Mouse (Mus musculus): ENCODE measurements around the gene Gm44503. TPM values are rescaled to one million over a fixed set of nuclear protein-coding genes. Genes with fewer than 3 reads are reported as not detected.

The Gm44503 gene
- polyA plus RNA-seq, 2 experiments from 2014 or later = 0.27 TPM; not detected in 1

GRCm38 (mm10) chr9:72974734-72975133 lies 16.1 kb downstream of the Gm44503 start:
- no peak for ATAC-seq

DNA sequence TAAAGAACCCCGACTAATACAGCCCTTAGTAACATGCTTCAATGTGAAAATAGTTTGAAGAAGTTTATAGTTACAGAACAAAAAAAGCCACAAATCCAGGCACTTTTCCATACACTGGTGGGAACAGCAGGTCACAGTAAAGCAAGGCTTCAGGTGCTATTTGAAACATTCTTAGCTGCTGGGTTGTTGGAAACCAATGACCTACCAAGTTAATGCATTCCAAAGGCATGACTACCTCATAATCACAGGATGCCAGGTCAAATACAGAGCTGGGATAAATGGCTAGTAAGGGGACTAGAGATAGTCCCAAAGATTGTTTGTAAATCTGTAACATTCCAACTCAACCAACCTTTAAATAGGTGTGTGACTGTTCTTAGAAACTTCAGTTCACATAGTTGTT lies 16.6 kb downstream of the Gm44503 start:
- no peak for ATAC-seq

- no peak for ATAC-seq
Measured at GRCm38 (mm10) chr9:72983066-72983465, 24.4 kb downstream of the Gm44503 start.

GRCm38 (mm10) chr9:72985250-72986220 lies 26.9 kb downstream of the Gm44503 start, which contains the start of the genes Ccpg1os and Ccpg1:
Gene Ccpg1os, minus strand, starts transcription at chr9:72985382.
Gene Ccpg1, plus strand, starts transcription at chr9:72985429.
- peak; percentile 95 for ATAC-seq

DNA sequence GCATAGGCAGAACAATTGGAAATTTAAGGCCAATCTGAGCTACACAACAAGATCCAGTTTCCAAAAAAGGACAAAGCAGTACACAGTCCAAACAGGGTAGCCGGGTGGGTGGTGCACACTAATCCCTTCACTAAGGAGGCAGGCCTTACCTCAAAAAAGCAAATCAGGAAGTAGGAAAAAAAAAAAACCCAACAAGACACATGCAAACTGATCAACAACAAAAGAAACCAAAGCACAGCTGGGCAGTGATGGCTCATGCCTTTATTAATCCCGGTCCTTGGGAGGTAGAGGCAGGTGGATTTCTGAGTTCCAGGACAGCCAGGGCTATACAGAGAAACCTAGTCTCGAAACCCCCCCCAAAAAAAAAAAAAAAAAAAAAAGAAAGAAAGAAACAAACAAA lies 29.1 kb downstream of the Gm44503 start:
- no peak for ATAC-seq

DNA sequence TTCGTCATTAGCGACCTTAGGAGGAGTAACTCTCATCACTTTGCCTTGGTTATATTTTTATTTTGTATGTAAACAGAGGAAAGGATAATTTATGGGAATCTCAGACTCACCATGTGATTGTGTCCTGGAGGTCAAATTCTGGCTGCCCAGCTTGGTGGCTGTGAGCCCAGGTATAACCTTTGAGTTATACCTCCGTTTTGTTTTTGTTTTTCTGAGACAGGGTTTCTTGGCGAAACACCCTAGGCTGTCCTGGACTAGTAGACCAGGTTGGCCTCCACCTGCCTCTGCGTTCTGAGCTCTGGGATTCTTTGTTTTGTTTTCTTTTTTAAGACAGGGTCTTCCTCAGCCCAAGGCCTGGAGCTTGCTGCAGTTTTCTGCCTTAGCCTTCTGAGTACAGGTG lies 30.1 kb downstream of the Gm44503 start:
- ATAC-seq = no peak

GRCm38 (mm10) chr9:72991420-72991819 lies 32.8 kb downstream of the Gm44503 start:
- ATAC-seq = no peak

DNA sequence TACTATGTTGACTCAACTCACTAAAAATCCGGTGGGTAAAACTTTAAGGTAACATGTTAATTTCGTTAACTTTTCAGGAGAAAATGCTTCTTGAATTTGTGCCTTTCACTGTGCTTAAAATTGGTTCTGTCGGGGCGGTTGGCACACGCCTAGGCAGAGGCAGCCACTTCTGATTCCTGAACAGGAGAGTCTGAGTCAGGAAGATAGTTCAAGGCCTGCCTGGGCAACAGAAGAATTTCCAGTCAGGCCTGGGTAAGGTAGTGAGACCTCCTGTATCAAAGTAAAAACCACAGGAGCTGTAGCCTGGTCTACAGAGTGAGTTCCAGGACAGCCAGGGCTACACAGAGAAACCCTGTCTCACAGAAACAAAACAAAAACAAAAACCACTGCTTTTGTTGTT lies 33.9 kb downstream of the Gm44503 start:
- no peak for ATAC-seq

- no peak for ATAC-seq
Measured at GRCm38 (mm10) chr9:72996167-72996566, 37.5 kb downstream of the Gm44503 start.

GRCm38 (mm10) chr9:72996806-72997205 lies 38.2 kb downstream of the Gm44503 start:
- ATAC-seq = no peak

- ATAC-seq = no peak
Measured at GRCm38 (mm10) chr9:73000487-73000886, 41.8 kb downstream of the Gm44503 start.

GRCm38 (mm10) chr9:73001314-73002011 lies 42.8 kb downstream of the Gm44503 start:
- ATAC-seq = no peak

DNA sequence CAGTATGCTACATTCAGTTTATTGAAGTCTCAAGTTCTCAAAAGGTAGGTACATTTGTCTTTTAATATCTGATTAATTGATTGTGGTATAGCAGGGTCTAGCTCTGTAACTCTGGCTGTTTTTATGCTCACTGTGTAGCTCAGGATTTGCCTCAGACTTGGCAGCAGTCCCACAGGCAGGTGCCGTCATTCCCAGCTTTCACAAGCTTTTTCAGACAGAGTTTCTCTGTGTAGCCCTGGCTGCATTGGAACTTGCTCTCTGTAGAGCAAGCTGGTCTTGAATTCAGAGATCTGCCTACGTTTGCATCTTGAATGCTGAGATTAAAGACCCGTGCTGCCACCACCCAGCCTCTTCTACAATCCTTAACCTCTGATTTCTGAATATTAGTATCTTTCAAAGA lies 43.5 kb downstream of the Gm44503 start:
- no peak for ATAC-seq

GRCm38 (mm10) chr9:73004076-73004475 lies 45.4 kb downstream of the Gm44503 start:
- ATAC-seq = no peak

- no peak for ATAC-seq
Measured at GRCm38 (mm10) chr9:73005106-73005505, 46.5 kb downstream of the Gm44503 start.

DNA sequence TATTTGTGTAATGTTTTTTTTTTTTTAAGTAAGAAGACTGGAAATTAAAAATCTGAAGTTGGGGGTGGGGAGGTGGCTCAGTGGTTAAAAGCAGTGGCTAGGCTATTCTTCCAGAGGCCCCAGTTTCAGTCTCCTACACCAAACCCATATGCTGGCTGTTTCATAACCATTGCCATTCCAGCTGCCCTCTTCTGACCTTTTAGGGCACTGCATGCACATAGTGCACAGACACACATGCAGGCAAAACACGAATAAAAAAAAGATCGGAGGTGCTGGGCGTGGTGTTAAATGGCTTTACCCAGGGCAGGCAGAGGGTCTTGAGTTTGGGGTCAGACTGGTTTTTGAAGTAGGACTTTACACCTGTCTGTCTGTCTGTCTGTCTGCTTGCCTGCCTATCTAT lies 47.5 kb downstream of the Gm44503 start:
- ATAC-seq = no peak

- no peak for ATAC-seq
Measured at GRCm38 (mm10) chr9:73008384-73008783, 49.7 kb downstream of the Gm44503 start.

DNA sequence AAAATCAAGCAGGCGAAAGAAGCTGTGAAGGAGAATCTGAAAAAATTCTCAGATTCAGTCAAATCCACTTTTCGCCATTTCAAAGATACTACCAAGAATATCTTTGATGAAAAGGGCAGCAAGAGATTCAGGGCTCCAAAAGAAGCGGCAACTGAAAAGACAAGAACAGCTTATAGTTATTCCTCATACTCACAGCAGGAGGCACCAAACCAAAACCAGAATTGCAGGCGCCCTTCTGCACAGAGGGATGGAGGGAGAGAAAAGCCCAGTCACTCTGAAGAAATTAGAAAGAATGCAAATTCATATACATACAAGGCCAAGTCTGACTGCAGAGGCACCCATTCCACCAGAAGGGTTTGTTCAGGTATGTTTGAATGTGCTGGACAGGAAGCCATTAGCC lies 54.0 kb downstream of the Gm44503 start:
- ATAC-seq = no peak

- no peak for ATAC-seq
Measured at GRCm38 (mm10) chr9:73014724-73015123, 56.1 kb downstream of the Gm44503 start.

DNA sequence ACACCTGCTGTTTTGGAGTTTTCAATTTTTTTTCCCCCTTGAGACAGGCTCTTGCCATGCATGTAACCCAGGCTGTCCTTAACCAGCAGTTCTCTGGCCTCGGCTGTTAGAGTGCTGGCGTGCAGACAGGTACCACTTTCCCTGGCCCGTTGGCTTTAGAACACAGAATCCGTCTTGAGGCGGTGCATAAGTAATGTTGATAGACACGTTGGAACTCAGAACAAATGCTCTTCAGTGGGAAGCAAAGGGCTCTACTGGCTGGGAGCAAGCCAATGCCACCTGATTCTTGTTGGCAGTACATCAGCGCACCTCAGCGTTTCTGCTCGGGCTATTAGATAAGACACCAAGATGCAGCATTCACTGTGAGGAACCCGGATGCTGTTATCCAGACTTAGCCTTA lies 61.2 kb downstream of the Gm44503 start:
- ATAC-seq = no peak

GRCm38 (mm10) chr9:73020566-73021097 lies 62.0 kb downstream of the Gm44503 start:
- ATAC-seq = no peak

GRCm38 (mm10) chr9:73025818-73026636 lies 67.4 kb downstream of the Gm44503 start:
- no peak for ATAC-seq

Data from CD4-positive, CD25-positive, alpha-beta regulatory T cell, adult 4 months (primary cell).